Mouse (Mus musculus): Measurements from ENCODE around the gene Fcho1. TPM values are rescaled to one million over a fixed set of nuclear protein-coding genes. Genes with fewer than 3 reads are reported as not detected.

The Fcho1 gene
- polyA plus RNA-seq, 1 experiment from 2014 or later = 9.8 TPM

Other genes with a start within 250 kb of the Fcho1 start
- 3.0 and 3.7 TPM in 2 replicates for gene Ano8, start 239.8 kb downstream of the Fcho1 start, polyA plus RNA-seq (2015; fragmentation: Nextera tagmentation; extraction: Ambion mirVana)
- gene Gtpbp3, start 237.6 kb downstream of the Fcho1 start, polyA plus RNA-seq (2015; fragmentation: Nextera tagmentation; extraction: Ambion mirVana) = 15.9 and 17.3 TPM in 2 replicates
- gene Plvap, start 214.0 kb downstream of the Fcho1 start, polyA plus RNA-seq (2015; fragmentation: Nextera tagmentation; extraction: Ambion mirVana) = 61.4 and 62.8 TPM in 2 replicates
- 2.4 and 3.0 TPM in 2 replicates for gene Ccdc194, start 200.0 kb downstream of the Fcho1 start, polyA plus RNA-seq (2015; fragmentation: Nextera tagmentation; extraction: Ambion mirVana)
- gene Bst2, start 188.3 kb downstream of the Fcho1 start, polyA plus RNA-seq (2015; fragmentation: Nextera tagmentation; extraction: Ambion mirVana) = 34.8 and 35.5 TPM in 2 replicates
- 86.8 and 92.9 TPM in 2 replicates for gene Mvb12a, start 182.8 kb downstream of the Fcho1 start, polyA plus RNA-seq (2015; fragmentation: Nextera tagmentation; extraction: Ambion mirVana)
- 1.2 and 1.7 TPM in 2 replicates for gene Tmem221, start 166.8 kb downstream of the Fcho1 start, polyA plus RNA-seq (2015; fragmentation: Nextera tagmentation; extraction: Ambion mirVana)
- 0.13 and 0.18 TPM in 2 replicates for gene Nxnl1, start 159.1 kb downstream of the Fcho1 start, polyA plus RNA-seq (2015; fragmentation: Nextera tagmentation; extraction: Ambion mirVana)
- 51.1 and 55.7 TPM in 2 replicates for gene Slc27a1, start 156.8 kb downstream of the Fcho1 start, polyA plus RNA-seq (2015; fragmentation: Nextera tagmentation; extraction: Ambion mirVana)
- gene Pgls, start 133.5 kb downstream of the Fcho1 start, polyA plus RNA-seq (2015; fragmentation: Nextera tagmentation; extraction: Ambion mirVana) = 220 and 229 TPM in 2 replicates
- 3.1 and 4.7 TPM in 2 replicates for gene Fam129c, start 128.1 kb downstream of the Fcho1 start, polyA plus RNA-seq (2015; fragmentation: Nextera tagmentation; extraction: Ambion mirVana)
- 94.6 and 98.9 TPM in 2 replicates for gene Colgalt1, start 114.7 kb downstream of the Fcho1 start, polyA plus RNA-seq (2015; fragmentation: Nextera tagmentation; extraction: Ambion mirVana)
- 1.2 and 2.0 TPM in 2 replicates for gene Unc13a, start 54.0 kb downstream of the Fcho1 start, polyA plus RNA-seq (2015; fragmentation: Nextera tagmentation; extraction: Ambion mirVana)
- gene Jak3, start 49.4 kb downstream of the Fcho1 start, polyA plus RNA-seq (2015; fragmentation: Nextera tagmentation; extraction: Ambion mirVana) = 5.3 and 6.3 TPM in 2 replicates
- 1.1 TPM in 2 replicates for gene Insl3, start 36.5 kb downstream of the Fcho1 start, polyA plus RNA-seq (2015; fragmentation: Nextera tagmentation; extraction: Ambion mirVana)
- gene B3gnt3, start 23.9 kb downstream of the Fcho1 start, polyA plus RNA-seq (2015; fragmentation: Nextera tagmentation; extraction: Ambion mirVana) = 1.1 and 1.4 TPM in 2 replicates
- 5.4 and 8.6 TPM in 2 replicates for gene Zfp709, start 156.3 kb upstream of the Fcho1 start, polyA plus RNA-seq (2015; fragmentation: Nextera tagmentation; extraction: Ambion mirVana)
- 6.3 and 7.0 TPM in 2 replicates for gene Zfp882, start 182.9 kb upstream of the Fcho1 start, polyA plus RNA-seq (2015; fragmentation: Nextera tagmentation; extraction: Ambion mirVana)
- gene Zfp617, start 182.9 kb upstream of the Fcho1 start, polyA plus RNA-seq (2015; fragmentation: Nextera tagmentation; extraction: Ambion mirVana) = 22.1 and 23.1 TPM in 2 replicates
- 13.6 and 15.0 TPM in 2 replicates for gene Zfp961, start 225.3 kb upstream of the Fcho1 start, polyA plus RNA-seq (2015; fragmentation: Nextera tagmentation; extraction: Ambion mirVana)